Mouse (Mus musculus): Measurements from ENCODE around the gene Foxo1. TPM values are rescaled to one million over a fixed set of nuclear protein-coding genes. Genes with fewer than 3 reads are reported as not detected.

Gene Foxo1
- polyA plus RNA-seq, 1 experiment from 2014 or later = 3.1 TPM

DNA sequence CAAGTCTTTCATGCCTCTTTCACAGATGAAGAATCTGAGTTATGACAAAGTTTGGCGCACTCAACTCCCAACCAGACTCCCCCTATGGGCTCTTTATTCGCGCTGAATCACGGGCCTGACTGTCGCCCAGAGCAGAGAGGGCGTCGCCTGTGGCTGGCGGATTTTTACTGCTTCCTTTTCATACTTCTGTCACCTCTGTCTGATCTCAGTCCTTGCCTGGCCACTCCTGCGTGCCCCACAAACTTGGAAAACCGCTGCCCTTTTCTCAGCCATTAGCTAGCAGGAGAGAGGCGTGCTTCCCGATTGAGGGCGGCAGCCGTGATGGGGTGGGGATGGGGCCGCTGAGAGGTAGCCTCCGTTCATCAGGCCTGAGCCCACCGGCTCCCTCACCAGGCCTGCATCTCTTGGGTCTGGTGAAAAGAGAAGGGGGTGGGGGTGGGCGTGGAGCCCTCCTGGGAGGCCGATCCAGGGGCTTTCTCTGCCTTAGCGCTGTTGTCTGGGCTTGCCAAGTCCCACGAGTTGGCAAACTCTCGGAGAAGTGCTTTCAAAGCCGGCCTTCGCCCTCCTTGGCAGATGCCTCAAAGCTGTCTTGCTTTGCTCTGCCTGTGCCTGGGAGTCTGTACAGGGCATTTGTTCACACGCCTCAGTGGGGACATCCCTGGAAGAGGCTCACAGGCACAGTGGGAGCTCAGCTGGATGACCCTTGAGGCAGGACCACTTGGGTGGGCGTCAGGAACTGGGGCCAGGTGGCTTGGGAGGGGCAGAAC, 133.2 kb downstream of the Foxo1 start:
- Histone ChIP-seq H3K4me3 (ENCODE audit: low read depth, low read length) (peak overlapping the region; percentile 13), H3K36me3 (ENCODE audit: control insufficient read depth, insufficient read depth, low read length) (no peaks in the 10 kb centered on the region), H3K4me1 (ENCODE audit: control insufficient read depth, insufficient read depth, low read length) (peaks cover 12% of the 10 kb centered on the region; the same call in 1 of the 2 replicates), H3K9ac (ENCODE audit: low read depth, low read length) (peak overlapping the region; percentile 46; the same call in 1 of the 2 replicates), H3K4me2 (ENCODE audit: low read length) (peak overlapping the region; percentile 64), H3K27me3 (ENCODE audit: control insufficient read depth, insufficient read depth, low read depth, low read length) (no peaks in the 10 kb centered on the region), H3K9me3 (replicated peaks; ENCODE audit: control insufficient read depth, low read length, poor library complexity, severe bottlenecking) (no peaks in the 10 kb centered on the region), H3K27ac (ENCODE audit: low read length) (no peak overlapping the region)
- ATAC-seq = peak; percentile 87
- WGBS = 2% methylated on average over 26 of the region's 26 CpGs

Other genes starting within 250 kb of the Foxo1 start
- 5.7 and 6.9 TPM in 2 replicates for gene Maml3, start 163.3 kb upstream of the Foxo1 start, polyA plus RNA-seq (2015; fragmentation: Nextera tagmentation; extraction: Ambion mirVana)

Data from midbrain, embryonic 16.5 days (tissue).